Mouse (Mus musculus) stomach, postnatal 0 days (tissue): ENCODE data around the gene Ston1. TPM values are rescaled to one million over a fixed set of nuclear protein-coding genes. Genes with fewer than 3 reads are reported as not detected.

Experiments
- ATAC-seq: fragments of 200-750 bp; cut with Nextera tagmentation; 2 replicates; pipeline ENCODE4 v1.8.0; 2017; ENCODE audit not compliant: low FRiP score, low TSS enrichment
- DNase-seq: peaks from one replicate; pipeline ENCODE4 v3.0.0-alpha.2; 2016; ENCODE audit warnings: low spot score
- H3K27ac ChIP-seq: fragments of 300-500 bp; sonication (generic); replicated peaks from 2 replicates; pipeline ENCODE4 v1.5.1; 2014; ENCODE audit warnings: mild to moderate bottlenecking, control low read depth
- H3K27me3 ChIP-seq: fragments of 300-500 bp; sonication (generic); 2 replicates; pipeline ENCODE4 v1.6.1; 2014; ENCODE audit warnings: low read length; ENCODE audit not compliant: control insufficient read depth, insufficient read depth
- H3K36me3 ChIP-seq: fragments of 300-500 bp; sonication (generic); 2 replicates; pipeline ENCODE4 v1.6.1; 2014; ENCODE audit warnings: low read length, mixed read lengths; ENCODE audit not compliant: control insufficient read depth, insufficient read depth
- H3K4me1 ChIP-seq: fragments of 300-500 bp; sonication (generic); replicated peaks from 2 replicates; pipeline ENCODE4 v1.6.1; 2014; ENCODE audit warnings: antibody characterized with exemption; ENCODE audit not compliant: control insufficient read depth, insufficient read depth
- H3K4me2 ChIP-seq: fragments of 300-500 bp; sonication (generic); replicated peaks from 2 replicates; pipeline ENCODE4 v1.6.1; 2014; ENCODE audit warnings: low read depth, mild to moderate bottlenecking, control low read depth, moderate library complexity
- H3K4me3 ChIP-seq: fragments of 300-500 bp; sonication (generic); 2 replicates; pipeline ENCODE4 v1.5.1; 2014; ENCODE audit warnings: low read depth, low read length, control low read depth
- H3K9ac ChIP-seq: fragments of 300-500 bp; sonication (generic); 2 replicates; pipeline ENCODE4 v1.6.1; 2014; ENCODE audit warnings: mild to moderate bottlenecking, low read length, control low read depth, mixed read lengths
- H3K9me3 ChIP-seq: fragments of 300-500 bp; sonication (generic); 2 replicates; pipeline ENCODE4 v1.6.1; 2016; ENCODE audit warnings: low read length; ENCODE audit not compliant: control insufficient read depth
- CTCF ChIP-seq: IDR thresholded peaks from 2 replicates; pipeline ENCODE4 v1.5.1; 2016; ENCODE audit warnings: antibody characterized with exemption, low read depth, mild to moderate bottlenecking, moderate library complexity
- EP300 ChIP-seq: optimal IDR thresholded peaks from 2 replicates; pipeline ENCODE3; 2016; ENCODE audit warnings: antibody characterized with exemption
- WGBS: fragments of 180-500 bp; shearing (Covaris S2); extraction: QIAGEN DNeasy Blood & Tissue Kit; methylation state at CpG from one replicate; pipeline ENCODE4 v1.1.7; 2014; 5-methylcytosine and 5-hydroxymethylcytosine counted together
- polyA plus RNA-seq: library from polyadenylated mRNA; unstranded; fragments of >200 nt; fragmentation: Nextera tagmentation; extraction: Ambion mirVana; gene quantifications from 2 replicates; pipeline ENCODE4 v1.2.1, GENCODE M21; 2015

The Ston1 gene
- polyA plus RNA-seq, 1 experiment from 2014 or later, result 5.1 TPM

- no peak overlapping the region for H3K27ac ChIP-seq
- 0 out of 2 replicates have a peak, but pooled peaks cover 3% of the 10 kb centered on the region for H3K36me3 ChIP-seq
- peak; percentile 82 for DNase-seq
- no peak overlapping the region for H3K4me3 ChIP-seq
- H3K9ac ChIP-seq, result no peak overlapping the region
- TF ChIP-seq CTCF, result peak; percentile 94
- TF ChIP-seq EP300, result no peak
- WGBS, result 22% methylated on average over 21 of the region's 21 CpGs
- H3K4me2 ChIP-seq, result no peak overlapping the region
- H3K9me3 ChIP-seq, result no peaks in the 10 kb centered on the region
- 0 out of 2 replicates have a peak, but pooled peaks have one; percentile 47 for ATAC-seq
- H3K4me1 ChIP-seq, result no peaks in the 10 kb centered on the region
- H3K27me3 ChIP-seq, result no peaks in the 10 kb centered on the region
Measured at GRCm38 (mm10) chr17:88652702-88653374, 55.4 kb downstream of the Ston1 start.

- no peak for TF ChIP-seq EP300
- no peak for TF ChIP-seq CTCF
- Histone ChIP-seq H3K4me1 (no peaks in the 10 kb centered on the region), H3K9ac (no peak overlapping the region), H3K36me3 (0 out of 2 replicates have a peak, but pooled peaks cover 3% of the 10 kb centered on the region), H3K4me3 (no peak overlapping the region), H3K9me3 (no peaks in the 10 kb centered on the region), H3K4me2 (no peak overlapping the region), H3K27ac (no peak overlapping the region), H3K27me3 (no peaks in the 10 kb centered on the region)
- DNase-seq (no peak), ATAC-seq (no peak)
- WGBS, result 69% methylated on average over 4 of the region's 4 CpGs
Measured at GRCm38 (mm10) chr17:88653375-88653769, 55.9 kb downstream of the Ston1 start.

GRCm38 (mm10) chr17:88658510-88658909 is 61.0 kb downstream of the Ston1 start:
- Histone ChIP-seq H3K4me3 (no peak overlapping the region), H3K27ac (no peak overlapping the region), H3K27me3 (no peaks in the 10 kb centered on the region), H3K36me3 (no peaks in the 10 kb centered on the region), H3K4me1 (no peaks in the 10 kb centered on the region), H3K9me3 (no peaks in the 10 kb centered on the region), H3K4me2 (no peak overlapping the region), H3K9ac (no peak overlapping the region)
- TF ChIP-seq CTCF, result no peak
- no peak for TF ChIP-seq EP300
- 74% methylated on average over 6 of the region's 6 CpGs for WGBS
- DNase-seq, result no peak
- ATAC-seq, result no peak

- no peak for DNase-seq
- H3K36me3 ChIP-seq, result no peaks in the 10 kb centered on the region
- H3K27ac ChIP-seq, result no peak overlapping the region
- no peak overlapping the region for H3K4me2 ChIP-seq
- no peaks in the 10 kb centered on the region for H3K4me1 ChIP-seq
- no peak for TF ChIP-seq EP300
- TF ChIP-seq CTCF, result no peak
- no peak for ATAC-seq
- no peak overlapping the region for H3K9ac ChIP-seq
- 66% methylated on average over 2 of the region's 2 CpGs for WGBS
- H3K27me3 ChIP-seq, result no peaks in the 10 kb centered on the region
- no peak overlapping the region for H3K4me3 ChIP-seq
- no peaks in the 10 kb centered on the region for H3K9me3 ChIP-seq
Measured at GRCm38 (mm10) chr17:88666076-88666475, 68.6 kb downstream of the Ston1 start.

- no peak for TF ChIP-seq EP300
- peak; percentile 20; the same call in 1 of the 2 replicates for TF ChIP-seq CTCF
- Histone ChIP-seq H3K4me2 (peak within 1 kb of the TSS; percentile 32; the same call in 1 of the 2 replicates), H3K36me3 (no peaks in the 10 kb centered on the region), H3K9ac (no peak within 1 kb of the TSS), H3K4me3 (no peak within 1 kb of the TSS), H3K27me3 (no peaks in the 10 kb centered on the region), H3K9me3 (no peaks in the 10 kb centered on the region), H3K4me1 (no peaks in the 10 kb centered on the region), H3K27ac (no peak within 1 kb of the TSS)
- DNase-seq, result peak; percentile 36
- WGBS, result 24% methylated on average over 21 of the region's 21 CpGs
- peak; percentile 40; the same call in 1 of the 2 replicates for ATAC-seq
Measured at GRCm38 (mm10) chr17:88668452-88668851, 71.0 kb downstream of the Ston1 start, which contains the start of gene Gtf2a1l. Gtf2a1l (plus strand) TSS chr17:88668660.

- TF ChIP-seq CTCF, result no peak
- TF ChIP-seq EP300, result no peak
- DNase-seq (no peak), ATAC-seq (no peak)
- 62% methylated on average over 2 of the region's 2 CpGs for WGBS
- Histone ChIP-seq H3K27ac (no peak overlapping the region), H3K36me3 (no peaks in the 10 kb centered on the region), H3K4me2 (no peak overlapping the region), H3K9ac (no peak overlapping the region), H3K4me1 (no peaks in the 10 kb centered on the region), H3K27me3 (no peaks in the 10 kb centered on the region), H3K9me3 (no peaks in the 10 kb centered on the region), H3K4me3 (no peak overlapping the region)
Measured at GRCm38 (mm10) chr17:88669921-88670320, 72.4 kb downstream of the Ston1 start.
